Mouse (Mus musculus): Measurements from ENCODE around the gene Ankfy1. TPM values are rescaled to one million over a fixed set of nuclear protein-coding genes. Genes with fewer than 3 reads are reported as not detected.
A peak's percentile ranks its signal among the peaks of the same experiment; 100 is the strongest.
"Not testable (repeated sequence)": the region's sequence is repeated elsewhere in the genome, so short reads cannot be mapped to it uniquely, and the experiment has no call there.

Ankfy1 gene
- polyA plus RNA-seq, 1 experiment from 2014 or later, result 7.9 TPM

DNA sequence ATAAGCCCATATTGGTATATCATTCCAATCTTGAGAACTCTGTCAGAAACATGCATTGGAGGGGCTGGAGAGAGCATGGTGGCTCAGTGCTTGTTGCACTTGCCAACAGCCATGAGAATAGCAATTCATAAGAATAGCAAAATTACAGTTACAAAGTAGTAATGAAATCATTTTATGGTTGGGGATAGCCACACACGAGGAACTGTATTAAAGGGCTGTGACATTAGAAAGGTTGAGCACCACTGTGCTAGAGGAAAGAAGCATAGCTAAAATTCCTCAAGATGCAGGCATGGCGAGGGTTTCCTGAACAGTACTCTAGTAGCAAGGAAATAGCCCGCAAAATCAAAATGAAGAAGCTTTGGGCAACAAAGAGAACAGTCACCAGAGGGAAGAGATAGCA is 43.9 kb downstream of the Ankfy1 start:
- H3K9me3 ChIP-seq (ENCODE audit: low read length), result no peaks in the 10 kb centered on the region
- 84% methylated on average over 3 of the region's 3 CpGs for WGBS
- TF ChIP-seq EP300 (IDR thresholded peaks at IDR 0.05) (no peak), CTCF (IDR thresholded peaks at IDR 0.05) (no peak)
- no peak overlapping the region for H3K9ac ChIP-seq (replicated peaks; ENCODE audit: low read depth)
- peaks cover 18% of the 10 kb centered on the region; the same call in 1 of the 2 replicates for H3K36me3 ChIP-seq (ENCODE audit: insufficient read depth, low read length)
- no peak for ATAC-seq
- no peak overlapping the region for H3K4me2 ChIP-seq (replicated peaks; ENCODE audit: low read depth, low read length)
- no peaks in the 10 kb centered on the region for H3K27me3 ChIP-seq (replicated peaks; ENCODE audit: insufficient read depth, low read length)
- H3K27ac ChIP-seq (ENCODE audit: low read length), result no peak overlapping the region
- no peak overlapping the region for H3K4me3 ChIP-seq (ENCODE audit: low read depth, low read length)
- DNase-seq (ENCODE audit: low spot score), result no peak
- no peaks in the 10 kb centered on the region for H3K4me1 ChIP-seq (ENCODE audit: insufficient read depth, low read depth, low read length)

DNA sequence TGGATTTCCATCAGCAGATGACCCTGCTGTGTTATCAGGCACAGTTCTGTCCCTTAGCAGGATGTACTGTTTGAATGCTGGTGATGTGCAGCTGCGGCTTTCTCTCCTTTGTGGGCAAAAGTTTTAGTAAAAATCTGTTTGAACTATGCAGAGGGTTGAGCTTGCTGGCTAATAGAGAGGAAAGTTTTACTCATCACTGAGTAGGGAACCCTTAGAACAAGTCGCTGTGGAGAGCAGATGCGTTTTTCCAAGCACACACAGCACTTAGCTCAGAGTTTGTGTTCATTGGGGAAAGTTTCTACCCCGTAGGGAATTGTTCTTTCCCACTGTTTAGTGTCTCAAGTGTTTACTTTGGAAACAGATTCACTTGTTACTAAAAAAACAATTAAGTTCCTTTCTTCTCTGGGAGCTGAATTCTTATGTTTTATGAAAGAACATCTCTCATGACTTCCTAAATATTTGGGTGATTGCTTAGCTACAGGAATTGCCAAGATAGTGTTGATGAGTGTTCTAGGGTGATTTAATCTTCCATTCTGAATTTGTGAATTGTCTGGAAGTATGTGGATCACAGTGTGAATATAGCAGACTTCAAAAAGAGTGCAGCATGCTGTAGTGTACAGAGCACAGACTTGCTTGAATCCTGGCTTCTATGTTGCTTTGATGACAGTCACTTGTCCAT is 45.2 kb downstream of the Ankfy1 start:
- peaks cover 23% of the 10 kb centered on the region; the same call in 1 of the 2 replicates for H3K36me3 ChIP-seq (ENCODE audit: insufficient read depth, low read length)
- DNase-seq (ENCODE audit: low spot score) (no peak), ATAC-seq (no peak)
- H3K4me1 ChIP-seq (ENCODE audit: insufficient read depth, low read depth, low read length), result no peaks in the 10 kb centered on the region
- TF ChIP-seq CTCF (IDR thresholded peaks at IDR 0.05) (no peak), EP300 (IDR thresholded peaks at IDR 0.05) (no peak)
- no peak overlapping the region for H3K4me2 ChIP-seq (replicated peaks; ENCODE audit: low read depth, low read length)
- no peaks in the 10 kb centered on the region for H3K27me3 ChIP-seq (replicated peaks; ENCODE audit: insufficient read depth, low read length)
- H3K9me3 ChIP-seq (ENCODE audit: low read length), result no peaks in the 10 kb centered on the region
- 67% methylated on average over 4 of the region's 4 CpGs for WGBS
- H3K9ac ChIP-seq (replicated peaks; ENCODE audit: low read depth), result no peak overlapping the region
- no peak overlapping the region for H3K4me3 ChIP-seq (ENCODE audit: low read depth, low read length)
- no peak overlapping the region for H3K27ac ChIP-seq (ENCODE audit: low read length)

DNA sequence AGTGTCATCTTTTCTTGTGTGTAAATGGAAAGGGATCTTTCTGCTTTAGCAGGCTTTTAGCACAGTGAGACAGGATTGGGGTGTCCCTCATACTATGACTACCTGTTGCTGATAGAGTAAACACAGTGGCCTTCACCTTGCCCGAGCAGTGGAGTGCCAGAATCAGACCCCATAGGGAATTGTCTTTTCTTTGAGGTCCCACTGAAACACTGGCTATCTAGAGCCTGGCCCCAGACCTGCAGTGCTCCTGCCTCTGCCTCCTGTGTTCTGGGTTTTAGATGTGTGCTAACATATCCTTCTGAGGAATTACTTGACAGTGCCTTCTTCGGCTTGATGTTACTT is 45.7 kb downstream of the Ankfy1 start:
- no peak overlapping the region for H3K27ac ChIP-seq (ENCODE audit: low read length)
- DNase-seq (ENCODE audit: low spot score) (no peak), ATAC-seq (no peak)
- TF ChIP-seq CTCF (IDR thresholded peaks at IDR 0.05) (no peak), EP300 (IDR thresholded peaks at IDR 0.05) (no peak)
- H3K4me2 ChIP-seq (replicated peaks; ENCODE audit: low read depth, low read length), result no peak overlapping the region
- H3K36me3 ChIP-seq (ENCODE audit: insufficient read depth, low read length), result peaks cover 28% of the 10 kb centered on the region; the same call in 1 of the 2 replicates
- H3K9me3 ChIP-seq (ENCODE audit: low read length), result no peaks in the 10 kb centered on the region
- no peak overlapping the region for H3K4me3 ChIP-seq (ENCODE audit: low read depth, low read length)
- no peaks in the 10 kb centered on the region for H3K27me3 ChIP-seq (replicated peaks; ENCODE audit: insufficient read depth, low read length)
- H3K4me1 ChIP-seq (ENCODE audit: insufficient read depth, low read depth, low read length), result no peaks in the 10 kb centered on the region
- H3K9ac ChIP-seq (replicated peaks; ENCODE audit: low read depth), result no peak overlapping the region
- whole genome bisulfite sequencing, result 82% methylated on average over 2 of the region's 2 CpGs

DNA sequence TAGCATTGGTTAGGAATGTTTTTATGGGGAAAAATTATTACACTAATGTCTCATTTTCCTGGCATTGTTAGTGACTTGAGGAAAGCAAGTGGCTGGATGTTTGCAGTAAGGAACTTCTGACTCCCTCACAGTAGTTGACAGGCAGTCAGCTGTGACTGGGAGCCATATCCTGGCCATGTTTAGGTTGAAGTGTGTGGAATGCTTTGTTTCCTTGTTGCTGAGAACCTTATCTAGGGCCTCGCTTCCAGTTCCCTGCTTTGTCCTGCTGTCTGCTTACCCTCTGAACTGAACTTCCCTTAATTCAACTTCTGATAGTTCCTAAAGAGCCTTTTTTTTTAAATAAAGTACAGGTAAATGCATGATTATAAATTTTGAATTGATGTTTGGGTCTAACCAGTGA is 46.5 kb downstream of the Ankfy1 start:
- ATAC-seq (peak; percentile 37; the same call in 1 of the 2 replicates), DNase-seq (ENCODE audit: low spot score) (peak; percentile 32)
- Histone ChIP-seq H3K4me2 (replicated peaks; ENCODE audit: low read depth, low read length) (no peak overlapping the region), H3K4me1 (ENCODE audit: insufficient read depth, low read depth, low read length) (no peaks in the 10 kb centered on the region), H3K27ac (ENCODE audit: low read length) (no peak overlapping the region), H3K9ac (replicated peaks; ENCODE audit: low read depth) (no peak overlapping the region), H3K9me3 (ENCODE audit: low read length) (no peaks in the 10 kb centered on the region), H3K36me3 (ENCODE audit: insufficient read depth, low read length) (peaks cover 31% of the 10 kb centered on the region; the same call in 1 of the 2 replicates), H3K4me3 (ENCODE audit: low read depth, low read length) (no peak overlapping the region), H3K27me3 (replicated peaks; ENCODE audit: insufficient read depth, low read length) (no peaks in the 10 kb centered on the region)
- no peak for TF ChIP-seq CTCF (IDR thresholded peaks at IDR 0.05)
- no peak for TF ChIP-seq EP300 (IDR thresholded peaks at IDR 0.05)
- WGBS, result 56% methylated on average over 1 of the region's 1 CpGs

DNA sequence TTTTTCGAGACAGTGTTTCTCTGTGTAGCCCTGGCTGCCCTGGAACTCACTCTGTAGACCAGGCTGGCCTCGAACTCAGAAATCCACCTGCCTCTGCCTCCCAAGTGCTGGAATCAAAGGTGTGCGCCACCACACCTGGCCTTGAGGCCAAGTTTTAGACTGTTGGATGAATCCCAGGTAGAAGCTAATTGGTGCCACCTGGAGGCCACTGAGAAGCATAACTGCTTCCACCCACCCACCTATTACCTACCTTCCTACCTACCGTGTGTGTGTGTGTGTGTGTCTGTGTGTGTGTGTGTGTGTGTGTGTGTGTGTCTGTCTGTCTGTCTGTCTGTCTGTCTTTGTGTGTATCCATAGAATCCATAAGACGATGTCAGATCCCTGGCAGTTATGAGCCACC is 47.7 kb downstream of the Ankfy1 start:
- H3K4me1 ChIP-seq (ENCODE audit: insufficient read depth, low read depth, low read length); H3K4me3 ChIP-seq (ENCODE audit: low read depth, low read length); ATAC-seq; H3K27ac ChIP-seq (ENCODE audit: low read length); H3K9me3 ChIP-seq (ENCODE audit: low read length); H3K27me3 ChIP-seq (replicated peaks; ENCODE audit: insufficient read depth, low read length); H3K9ac ChIP-seq (replicated peaks; ENCODE audit: low read depth); H3K4me2 ChIP-seq (replicated peaks; ENCODE audit: low read depth, low read length): not testable (repeated sequence)
- TF ChIP-seq CTCF (IDR thresholded peaks at IDR 0.05), result peak; percentile 55
- 95% methylated on average over 5 of the region's 5 CpGs for WGBS
- DNase-seq (ENCODE audit: low spot score), result peak; percentile 33
- H3K36me3 ChIP-seq (ENCODE audit: insufficient read depth, low read length), result peaks cover 25% of the 10 kb centered on the region; the same call in 1 of the 2 replicates

DNA sequence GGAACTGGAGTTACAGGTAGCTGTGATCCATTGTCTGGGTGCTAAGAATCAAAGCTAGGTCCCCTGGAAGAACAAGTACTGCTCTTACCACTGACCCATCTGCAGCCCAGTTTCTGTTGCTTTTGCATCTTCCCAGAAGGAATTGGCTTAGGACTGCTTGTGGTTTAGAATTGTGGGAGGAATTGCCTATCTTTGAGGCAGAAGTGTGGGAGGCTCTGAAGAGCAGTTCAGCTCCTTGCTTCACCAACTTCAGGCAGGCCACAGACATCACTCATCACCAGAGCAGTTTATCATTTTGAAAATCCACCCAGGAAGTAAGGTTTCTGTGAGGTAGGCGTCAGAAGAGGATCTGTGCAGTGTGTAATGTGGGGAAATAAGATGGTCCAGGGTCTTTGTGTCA is 49.2 kb downstream of the Ankfy1 start:
- no peak overlapping the region for H3K4me3 ChIP-seq (ENCODE audit: low read depth, low read length)
- H3K4me2 ChIP-seq (replicated peaks; ENCODE audit: low read depth, low read length), result no peak overlapping the region
- H3K27ac ChIP-seq (ENCODE audit: low read length), result no peak overlapping the region
- H3K4me1 ChIP-seq (ENCODE audit: insufficient read depth, low read depth, low read length), result no peaks in the 10 kb centered on the region
- TF ChIP-seq EP300 (IDR thresholded peaks at IDR 0.05) (no peak), CTCF (IDR thresholded peaks at IDR 0.05) (no peak)
- H3K9ac ChIP-seq (replicated peaks; ENCODE audit: low read depth), result no peak overlapping the region
- no peak for ATAC-seq
- 92% methylated on average over 1 of the region's 1 CpGs for WGBS
- H3K27me3 ChIP-seq (replicated peaks; ENCODE audit: insufficient read depth, low read length), result no peaks in the 10 kb centered on the region
- H3K9me3 ChIP-seq (ENCODE audit: low read length), result no peaks in the 10 kb centered on the region
- peaks cover 19% of the 10 kb centered on the region; the same call in 1 of the 2 replicates for H3K36me3 ChIP-seq (ENCODE audit: insufficient read depth, low read length)
- DNase-seq (ENCODE audit: low spot score), result no peak
